Mouse (Mus musculus) T-helper 17 cell (primary cell): ENCODE measurements around the gene Ahcy.
"Not testable (repeated sequence)": the region's sequence is repeated elsewhere in the genome, so short reads cannot be mapped to it uniquely, and the experiment has no call there.

Experiments
- in situ Hi-C, 2 experiments: fragments of 300-600 bp; cut with MboI, MseI; formaldehyde crosslinking; loops; 1 replicate in 1 of 2; 2 replicates in 1 of 2; pipeline ENCODE4 v1.15.1; 2025; ENCODE audit warnings: high pct_unique_total_duplicates in 2 of 2

Gene Ahcy

DNA sequence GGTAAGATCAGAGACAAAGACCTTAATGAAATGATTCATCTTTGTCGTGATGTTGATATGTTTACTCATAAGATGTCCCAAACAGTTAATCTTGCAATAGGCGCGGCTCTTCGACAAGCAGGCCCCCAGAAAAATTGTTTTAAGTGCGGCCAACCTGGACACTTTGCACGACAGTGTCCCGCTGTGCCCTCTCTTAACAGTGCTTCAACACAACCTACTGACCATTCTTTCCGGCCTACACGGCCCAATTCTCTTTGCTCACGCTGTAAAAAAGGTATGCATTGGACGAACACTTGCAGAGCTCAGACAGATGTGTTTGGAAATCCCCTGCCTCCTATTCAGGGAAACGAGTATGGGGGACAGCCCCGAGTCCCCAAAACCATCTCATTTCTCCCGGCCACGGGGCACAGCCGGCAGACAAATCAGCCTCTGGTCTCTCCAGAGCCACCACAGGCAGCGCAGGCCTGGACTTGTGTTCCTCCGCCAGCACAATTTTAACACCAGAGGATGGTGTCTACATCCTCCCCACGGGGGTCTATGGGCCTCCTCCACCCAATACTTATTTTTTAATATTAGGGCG is 54.0 kb downstream of the Ahcy start:
- in situ Hi-C loops = not testable (repeated sequence)

DNA sequence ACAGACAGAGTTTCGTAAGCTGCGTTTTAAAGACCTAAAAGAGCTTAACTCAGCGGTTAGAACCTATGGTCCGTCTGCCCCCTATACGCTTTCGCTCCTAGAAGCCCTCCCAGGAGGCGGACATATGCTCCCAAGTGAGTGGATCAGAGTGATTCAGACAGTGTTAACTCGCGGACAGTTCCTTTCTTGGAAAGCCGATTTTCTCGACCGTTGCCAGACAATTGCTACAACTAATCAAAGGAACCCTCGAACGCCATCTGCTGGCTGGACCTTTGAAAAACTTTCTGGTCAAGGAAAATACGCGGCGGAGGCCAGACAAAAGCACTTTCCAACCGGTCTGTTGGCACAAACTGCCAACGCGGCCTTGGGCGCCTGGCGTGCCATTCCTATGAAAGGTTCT is 54.6 kb downstream of the Ahcy start:
- in situ Hi-C loops = no loop called here

- in situ Hi-C loops = no loop called here
Observed at GRCm38 (mm10) chr2:155018762-155019641, 55.3 kb downstream of the Ahcy start.

DNA sequence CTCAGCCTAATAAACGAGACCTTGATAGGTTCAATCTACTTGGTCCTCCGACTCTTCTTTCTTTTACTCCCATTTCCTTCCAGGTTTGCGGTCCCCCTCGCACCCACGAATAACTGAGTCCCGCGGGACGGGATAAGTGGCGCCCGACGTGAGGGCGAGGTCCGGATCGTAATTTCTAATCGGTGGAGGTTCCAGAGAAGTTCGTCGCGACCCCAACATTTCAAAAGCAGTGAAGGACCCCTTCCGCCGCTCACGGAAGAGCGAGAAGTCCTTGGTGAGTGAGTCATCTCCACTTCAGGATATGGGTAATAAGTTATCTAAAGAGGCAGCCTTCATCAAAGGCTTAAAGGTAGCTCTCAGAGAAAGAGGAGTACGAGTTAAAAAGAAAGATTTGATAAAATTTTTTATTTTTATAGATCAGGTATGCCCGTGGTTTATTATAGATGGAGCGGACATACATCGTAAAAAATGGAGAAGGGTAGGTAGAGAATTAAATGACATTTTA is 56.0 kb downstream of the Ahcy start, which contains the start of gene Gm14226:
Gm14226 (plus strand) TSS at position 16 of the 505 bp plus-strand sequence.
- in situ Hi-C loops = not testable (repeated sequence)

DNA sequence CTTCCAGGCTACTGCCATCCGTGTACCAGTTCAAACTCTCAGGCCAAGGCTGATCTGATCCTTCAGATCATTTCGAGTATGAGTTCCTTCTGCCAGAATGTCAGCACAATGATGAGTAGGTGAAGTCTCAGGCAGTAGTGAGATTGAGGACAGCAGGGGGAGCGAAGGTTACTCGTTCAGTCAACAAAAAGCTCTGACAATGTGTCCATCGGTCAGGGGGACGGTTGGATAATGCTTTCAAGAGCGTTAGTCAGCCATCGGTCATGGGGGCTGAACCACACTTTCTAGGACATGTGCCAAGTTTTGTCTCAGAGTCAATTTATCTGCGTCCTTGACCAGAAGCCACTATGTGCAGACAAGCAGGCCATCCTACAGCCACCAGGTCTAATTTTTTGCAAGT is 57.5 kb downstream of the Ahcy start:
- in situ Hi-C loops = not testable (repeated sequence)

GRCm38 (mm10) chr2:155012991-155013390 is 61.3 kb downstream of the Ahcy start:
- in situ Hi-C loops = no loop called here

DNA sequence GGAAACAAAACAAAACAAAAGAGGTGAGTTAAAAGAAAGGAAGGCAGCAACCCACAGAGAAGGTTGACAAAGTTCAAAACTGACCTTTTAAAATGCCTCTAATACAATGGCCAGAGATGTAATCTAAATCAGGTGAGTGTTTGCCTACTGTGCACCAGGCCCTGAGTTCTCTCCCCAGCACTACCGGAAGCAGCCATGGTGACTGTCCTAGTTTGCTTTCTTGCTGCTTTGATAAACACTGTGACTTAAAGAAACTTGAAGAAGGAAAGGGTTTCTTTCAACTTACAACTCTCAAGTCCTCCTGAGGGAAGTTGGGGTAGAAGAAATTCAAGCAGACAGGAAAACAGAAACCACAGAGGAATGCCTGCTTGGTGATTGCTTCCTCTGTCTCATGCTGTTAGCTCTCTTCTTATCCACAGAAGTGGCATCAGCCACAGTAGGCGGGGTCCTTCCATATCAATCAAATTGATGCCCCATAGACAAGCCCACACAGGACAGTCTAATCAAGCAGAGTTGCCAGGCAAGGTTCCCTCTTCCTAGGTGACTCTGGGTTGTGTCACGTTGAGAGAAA is 63.1 kb downstream of the Ahcy start:
- in situ Hi-C loops = no loop called here
